Mouse (Mus musculus): ENCODE results near the gene Chchd1. TPM values are rescaled to one million over a fixed set of nuclear protein-coding genes. Genes with fewer than 3 reads are reported as not detected.

Gene Chchd1
- total and polyA plus RNA-seq, 3 experiments, result 157 to 402 (median 184) TPM

DNA sequence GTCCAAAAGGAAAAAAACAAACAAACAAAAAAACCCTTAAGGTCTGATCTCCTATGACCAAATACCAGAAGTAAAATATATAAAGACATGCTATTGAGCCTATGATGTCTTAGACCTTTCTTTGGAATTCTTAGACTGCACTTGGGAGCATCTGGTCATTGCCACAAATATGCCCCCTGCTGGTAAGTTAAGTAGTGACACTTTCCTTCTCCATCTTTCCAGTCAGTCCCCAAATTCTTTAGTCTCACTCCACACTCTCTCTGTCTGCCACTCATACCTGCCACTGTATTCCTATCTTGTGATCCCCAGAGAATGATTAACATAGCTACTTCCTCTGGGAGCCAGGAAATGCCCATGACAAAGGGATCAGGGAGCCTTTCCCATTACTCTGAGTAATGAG, 44.5 kb upstream of the Chchd1 start:
- dilution Hi-C loops (cut with MboI; ENCODE audit: extremely low pct_ligation_motif_present, extremely low pct_unique_long_range_greater_than_20kb, low sequenced_read_pairs), result no loop called here
- H3K9me3 ChIP-seq (replicated peaks; ENCODE audit: low read length), result no peaks in the 10 kb centered on the region
- H3K36me3 ChIP-seq (replicated peaks in 1 of 2; ENCODE audit: control insufficient read depth in 1 of 2, insufficient read depth in 1 of 2, low read length in 1 of 2), result no peaks in the 10 kb centered on the region
- peaks cover 22% of the 10 kb centered on the region for H3K27me3 ChIP-seq (replicated peaks)
- DNase-seq (ENCODE audit: extremely low read depth), result peak; percentile 44
- H3K4me3 ChIP-seq (replicated peaks in 1 of 3; ENCODE audit: low read depth in 2 of 3, low read length in 2 of 3, poor library complexity in 1 of 3), result no peak overlapping the region
- TF ChIP-seq GABPA (IDR thresholded peaks at IDR 0.05; ENCODE audit: insufficient replicate concordance, low read depth, low read length), result no peak
- TF ChIP-seq JUND (conservative IDR thresholded peaks at IDR 0.05; ENCODE audit: low read depth, low read length), result no peak
- TF ChIP-seq EP300 (IDR thresholded peaks at IDR 0.05; ENCODE audit: low read length), result no peak
- no peak for TF ChIP-seq HCFC1 (IDR thresholded peaks at IDR 0.05; ENCODE audit: low read depth, low read length)
- no peak for TF ChIP-seq E2F4 (IDR thresholded peaks at IDR 0.05; ENCODE audit: insufficient replicate concordance, low read depth, low read length)
- TF ChIP-seq SMC3 (IDR thresholded peaks at IDR 0.05; ENCODE audit: low read depth, low read length), result peak; percentile 84
- TF ChIP-seq RAD21 (IDR thresholded peaks at IDR 0.05; ENCODE audit: low read depth, low read length), result peak; percentile 62
- TF ChIP-seq ZKSCAN1 (IDR thresholded peaks at IDR 0.05; ENCODE audit: borderline replicate concordance, low read depth, low read length), result no peak
- peak; percentile 60 to 78 for TF ChIP-seq CTCF (conservative IDR thresholded peaks at IDR 0.05 in 1 of 2, IDR thresholded peaks at IDR 0.05 in 1 of 2; ENCODE audit: low read depth in 2 of 2, low read length in 2 of 2)
- TF ChIP-seq MYC (IDR thresholded peaks at IDR 0.05; ENCODE audit: low read depth, low read length), result no peak
- H3K27ac ChIP-seq (ENCODE audit: insufficient read depth, low read depth), result no peak overlapping the region
- in situ Hi-C loops (cut with MboI; ENCODE audit: low pct_ligation_motif_present, low pct_unique_long_range_greater_than_20kb, low sequenced_read_pairs), result loop anchor here (5.0 kb wide), 1 partner anchor 81 kb away; no protein-coding TSS in a partner anchor
- H3K79me2 ChIP-seq (replicated peaks; ENCODE audit: control insufficient read depth, extremely low read depth, insufficient read depth, poor library complexity, severe bottlenecking), result no peaks in the 10 kb centered on the region
- H3K4me1 ChIP-seq (ENCODE audit: control insufficient read depth in 1 of 2, insufficient read depth in 2 of 2), result peaks cover 2 to 35% of the 10 kb centered on the region in 2 experiments; a peak in 3 of 4 replicates
- H3K4me2 ChIP-seq (ENCODE audit: insufficient read depth, low read depth, poor library complexity, severe bottlenecking), result no peak overlapping the region
- H3K9ac ChIP-seq (ENCODE audit: insufficient read depth, low read depth), result no peak overlapping the region

DNA sequence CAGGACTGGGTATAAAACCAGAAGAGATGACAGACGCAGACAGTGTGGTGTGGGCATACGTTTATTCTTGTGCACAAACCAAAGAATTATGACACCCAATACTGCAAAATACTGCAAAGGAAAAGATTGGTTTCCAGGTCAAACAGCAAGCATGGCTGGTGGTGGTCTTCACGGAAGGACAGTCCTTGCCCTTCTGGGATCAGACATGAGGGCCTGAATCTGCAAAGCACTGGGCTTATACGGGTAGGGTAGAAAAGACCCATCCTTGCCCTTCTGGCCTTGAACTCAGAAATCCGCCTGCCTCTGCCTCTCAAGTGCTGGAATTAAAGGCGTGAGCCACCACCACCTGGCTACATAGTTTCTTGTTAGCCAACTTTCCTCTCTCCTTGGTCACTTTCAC, 43.9 kb upstream of the Chchd1 start:
- Histone ChIP-seq H3K79me2 (replicated peaks; ENCODE audit: control insufficient read depth, extremely low read depth, insufficient read depth, poor library complexity, severe bottlenecking) (no peaks in the 10 kb centered on the region), H3K9ac (ENCODE audit: insufficient read depth, low read depth) (no peak overlapping the region), H3K27ac (ENCODE audit: insufficient read depth, low read depth) (no peak overlapping the region), H3K36me3 (replicated peaks in 1 of 2; ENCODE audit: control insufficient read depth in 1 of 2, insufficient read depth in 1 of 2, low read length in 1 of 2) (no peaks in the 10 kb centered on the region), H3K4me1 (ENCODE audit: control insufficient read depth in 1 of 2, insufficient read depth in 2 of 2) (peaks cover 2 to 35% of the 10 kb centered on the region in 2 experiments; a peak in 3 of 4 replicates), H3K27me3 (replicated peaks) (peaks cover 25% of the 10 kb centered on the region), H3K4me2 (ENCODE audit: insufficient read depth, low read depth, poor library complexity, severe bottlenecking) (no peak overlapping the region), H3K4me3 (replicated peaks in 1 of 3; ENCODE audit: low read depth in 2 of 3, low read length in 2 of 3, poor library complexity in 1 of 3) (no peak overlapping the region), H3K9me3 (replicated peaks; ENCODE audit: low read length) (no peaks in the 10 kb centered on the region)
- TF ChIP-seq MXI1 (IDR thresholded peaks at IDR 0.05; ENCODE audit: low read depth, low read length), result no peak
- TF ChIP-seq EP300 (IDR thresholded peaks at IDR 0.05; ENCODE audit: low read length), result no peak
- no peak for TF ChIP-seq SIN3A (IDR thresholded peaks at IDR 0.05; ENCODE audit: low read length)
- TF ChIP-seq TCF12 (IDR thresholded peaks at IDR 0.05; ENCODE audit: low read depth, low read length), result no peak
- TF ChIP-seq POLR2A (IDR thresholded peaks at IDR 0.05; ENCODE audit: low read depth, low read length), result no peak
- TF ChIP-seq HCFC1 (IDR thresholded peaks at IDR 0.05; ENCODE audit: low read depth, low read length), result no peak
- TF ChIP-seq USF1 (IDR thresholded peaks at IDR 0.05; ENCODE audit: low read depth, low read length), result no peak
- TF ChIP-seq KAT2A (IDR thresholded peaks at IDR 0.05; ENCODE audit: insufficient replicate concordance, low read length), result no peak
- no peak for TF ChIP-seq ZC3H11A (IDR thresholded peaks at IDR 0.05; ENCODE audit: low read depth, low read length)
- no peak for TF ChIP-seq JUN (IDR thresholded peaks at IDR 0.05; ENCODE audit: insufficient read depth, low read depth, low read length)
- no peak for TF ChIP-seq GABPA (IDR thresholded peaks at IDR 0.05; ENCODE audit: insufficient replicate concordance, low read depth, low read length)
- no peak for TF ChIP-seq CTCF (conservative IDR thresholded peaks at IDR 0.05 in 1 of 2, IDR thresholded peaks at IDR 0.05 in 1 of 2; ENCODE audit: low read depth in 2 of 2, low read length in 2 of 2)
- no peak for TF ChIP-seq BHLHE40 (IDR thresholded peaks at IDR 0.05; ENCODE audit: low read depth, low read length)
- TF ChIP-seq CHD1 (IDR thresholded peaks at IDR 0.05; ENCODE audit: low read depth, low read length), result no peak
- TF ChIP-seq PAX5 (IDR thresholded peaks at IDR 0.05; ENCODE audit: low read length), result no peak
- no peak for TF ChIP-seq NRF1 (IDR thresholded peaks at IDR 0.05; ENCODE audit: low read depth, low read length)
- no peak for TF ChIP-seq RCOR1 (conservative IDR thresholded peaks at IDR 0.05; ENCODE audit: low read depth, low read length)
- DNase-seq (ENCODE audit: extremely low read depth), result no peak
- dilution Hi-C loops (cut with MboI; ENCODE audit: extremely low pct_ligation_motif_present, extremely low pct_unique_long_range_greater_than_20kb, low sequenced_read_pairs), result no loop called here
- in situ Hi-C loops (cut with MboI; ENCODE audit: low pct_ligation_motif_present, low pct_unique_long_range_greater_than_20kb, low sequenced_read_pairs), result loop anchor here (5.0 kb wide), 1 partner anchor 82 kb away; no protein-coding TSS in a partner anchor
